Mouse (Mus musculus) c-Kit-positive CD71-negative TER-119-negative erythroid progenitor cells, embryonic 14.5 days (primary cell): ENCODE data around the gene Gm20605.
"Not testable (repeated sequence)": the region's sequence is repeated elsewhere in the genome, so short reads cannot be mapped to it uniquely, and the experiment has no call there.

ENCODE experiments used
- DNase-seq: peaks from one replicate; pipeline ENCODE4 v3.0.0-alpha.2; 2013; ENCODE audit warnings: low read depth

Gene Gm20605

DNA sequence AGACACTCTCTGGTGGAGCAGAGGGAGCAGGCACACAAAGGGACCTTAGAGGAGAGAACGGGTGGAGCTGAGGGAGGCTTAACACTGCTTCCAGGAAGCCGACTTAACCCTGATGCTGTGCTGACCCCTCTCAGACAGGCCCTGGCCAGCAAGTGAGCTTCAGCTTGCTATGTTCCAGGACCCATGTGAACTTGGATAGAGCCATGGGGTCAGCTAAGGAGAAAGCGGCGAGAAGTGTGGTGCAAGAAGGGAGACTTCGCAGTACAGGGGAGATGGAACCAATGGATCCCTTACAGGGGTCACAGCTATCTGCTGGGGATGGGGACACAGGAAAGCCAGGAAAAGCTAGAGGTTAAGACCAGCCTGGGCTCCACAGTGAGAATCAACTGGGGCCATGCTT lies 15.9 kb upstream of the Gm20605 start:
- DNase-seq, result no peak

DNA sequence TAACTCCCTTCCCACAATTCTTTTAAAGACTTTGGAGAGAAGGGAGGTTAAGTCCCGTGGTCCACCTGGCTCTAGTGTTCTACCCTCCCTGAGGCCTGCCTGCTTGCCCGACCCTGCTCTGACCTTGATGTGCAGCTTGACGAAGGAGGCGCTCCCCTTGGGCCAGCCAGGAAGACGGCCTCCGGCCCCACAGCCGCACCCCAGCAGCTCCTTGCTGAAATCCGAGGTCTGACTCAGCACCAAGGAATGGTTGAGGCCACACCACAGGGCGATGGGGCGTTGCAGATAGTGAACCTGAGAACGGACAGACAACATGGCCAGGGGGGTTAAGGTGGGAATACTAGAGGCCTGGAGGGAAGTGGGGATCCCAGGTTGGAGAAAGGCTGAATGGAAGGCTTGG lies 15.4 kb upstream of the Gm20605 start, which contains the start of gene Pcolce:
Gene Pcolce (minus strand): TSS at position 235 of the 400 bp plus-strand sequence.
- DNase-seq, result no peak

DNA sequence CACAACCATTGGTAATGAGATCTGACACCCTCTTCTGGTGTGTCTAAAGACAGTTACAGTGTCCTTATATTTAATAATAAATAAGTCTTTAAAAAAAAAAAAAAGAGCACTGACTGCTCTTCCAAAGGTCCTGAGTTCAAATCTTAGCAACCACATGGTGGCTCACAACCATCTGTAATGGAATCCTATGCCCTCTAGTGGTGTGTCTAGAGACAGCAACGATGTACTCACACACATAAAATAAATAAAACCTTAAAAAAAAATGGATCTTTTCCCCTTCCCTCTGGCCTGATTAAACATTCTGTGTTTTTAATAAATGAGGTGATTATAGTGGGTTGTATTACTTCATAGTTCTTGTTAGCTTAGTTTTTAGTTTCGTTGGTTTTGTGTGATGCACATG lies 14.1 kb upstream of the Gm20605 start:
- not testable (repeated sequence) for DNase-seq

DNA sequence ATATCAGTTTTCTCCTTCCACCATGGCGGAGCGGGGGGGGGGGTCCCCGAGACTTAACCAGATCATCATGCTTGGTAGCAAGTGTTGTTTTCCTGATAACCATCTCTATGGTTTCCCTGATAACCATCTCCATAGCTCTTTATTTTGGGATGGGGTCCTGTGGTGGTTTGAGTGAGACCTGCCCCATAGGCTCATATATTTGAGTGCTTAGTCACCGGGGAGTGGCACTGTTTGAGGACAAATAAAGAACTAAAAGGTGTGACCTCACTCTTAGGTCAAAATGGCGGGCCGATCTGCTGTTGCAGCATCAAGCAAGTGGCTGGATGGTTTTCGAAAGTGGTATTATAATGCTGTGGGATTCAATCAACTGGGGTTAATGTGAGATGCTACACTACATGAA lies 13.6 kb upstream of the Gm20605 start:
- no peak for DNase-seq

DNA sequence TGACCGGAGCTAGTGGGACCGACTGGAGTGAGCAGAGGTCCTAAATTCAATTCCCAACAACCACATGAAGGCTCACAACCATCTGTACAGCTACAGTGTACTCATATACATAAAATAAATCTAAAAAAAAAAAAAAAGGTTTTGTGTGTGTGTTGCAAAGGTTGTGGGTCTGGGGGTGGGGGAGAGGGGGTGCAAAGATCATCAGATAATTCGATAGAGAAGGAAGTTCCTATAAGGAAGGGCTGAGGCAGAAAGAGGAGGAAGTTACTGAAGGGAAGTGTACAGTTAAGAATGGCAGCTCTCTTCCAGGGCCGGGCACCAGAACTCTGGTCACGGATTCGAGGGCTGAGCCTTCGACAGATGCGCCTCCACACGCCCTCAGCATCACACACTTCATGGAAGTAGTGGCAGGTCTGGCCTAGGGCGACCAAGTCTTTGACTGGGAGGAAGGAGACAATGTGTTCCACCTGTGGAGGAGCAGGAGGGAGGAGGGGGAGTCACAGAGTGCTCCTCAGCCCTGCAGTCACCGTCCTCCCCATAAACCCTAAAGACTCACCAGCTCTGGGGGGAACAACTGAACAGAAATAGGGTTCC lies 4.9 kb upstream of the Gm20605 start:
- no peak for DNase-seq

DNA sequence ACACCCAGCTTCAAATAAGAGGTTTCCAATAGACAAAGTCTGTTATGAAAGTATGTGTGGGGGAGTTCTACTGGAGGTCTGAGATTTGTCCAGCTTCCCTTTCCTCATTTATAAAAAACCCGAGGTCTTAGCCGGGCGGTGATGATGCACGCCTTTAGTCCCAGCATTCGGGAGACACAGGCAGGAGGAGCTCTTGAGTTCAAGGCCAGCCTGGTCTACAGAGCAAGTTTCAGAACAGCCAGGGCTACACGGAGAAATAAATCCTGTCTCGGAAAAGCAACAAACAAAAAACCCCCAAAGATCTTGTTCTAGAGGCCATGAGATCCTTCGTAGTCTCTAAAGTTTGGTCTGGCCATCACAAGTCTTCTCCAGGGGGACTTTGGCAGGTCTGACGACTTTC lies 984 bp upstream of the Gm20605 start:
- no peak for DNase-seq

DNA sequence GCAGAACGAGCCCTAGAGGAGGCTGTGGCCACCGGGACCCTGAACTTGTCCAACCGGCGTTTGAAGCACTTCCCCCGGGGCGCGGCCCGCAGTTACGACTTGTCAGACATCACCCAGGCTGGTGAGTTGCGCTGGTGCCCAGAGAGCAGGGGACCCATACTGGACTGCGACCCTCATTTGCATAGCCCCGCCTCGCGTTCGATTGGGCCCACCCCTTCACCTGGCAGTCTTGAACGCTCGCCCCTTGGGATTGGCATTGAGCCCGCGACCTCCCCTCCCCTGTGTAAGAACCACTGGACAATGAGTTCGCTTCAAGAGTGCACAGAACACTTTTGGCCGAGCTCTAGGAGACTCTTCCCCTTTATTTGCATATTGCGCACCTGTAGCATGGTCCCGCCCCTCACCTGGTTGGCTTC lies 339 bp downstream of the Gm20605 start:
- DNase-seq, result no peak

DNA sequence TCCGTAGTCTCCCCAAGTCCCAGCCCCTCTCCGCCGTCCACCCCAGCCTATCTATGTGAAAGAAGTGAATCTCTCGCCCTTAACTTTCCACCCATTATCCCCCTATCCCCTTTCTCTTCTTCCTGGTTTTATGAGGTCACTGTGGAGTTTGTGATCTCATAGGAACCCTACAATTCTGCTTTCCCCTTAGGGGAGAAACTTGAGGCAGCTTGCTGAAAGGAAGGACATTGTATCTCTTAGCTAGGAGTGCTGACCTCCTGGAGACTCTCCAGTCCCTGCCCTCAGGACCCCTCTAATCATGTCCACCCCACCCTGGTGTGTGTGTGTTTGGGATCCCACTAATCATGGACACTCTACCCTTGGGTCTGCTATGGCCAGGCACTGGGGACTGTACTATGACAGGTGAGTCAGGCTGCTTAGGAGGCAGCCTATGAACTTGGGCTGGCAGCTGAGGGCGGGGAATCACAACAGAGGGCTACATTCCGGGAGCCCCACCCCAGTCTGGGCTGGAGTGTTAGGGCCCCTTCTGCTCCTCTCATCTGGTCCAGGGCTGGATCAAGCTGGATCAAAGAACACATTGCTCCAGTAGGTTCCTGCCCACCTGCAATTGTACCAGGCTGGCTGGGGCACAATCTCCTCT lies 1.1 kb downstream of the Gm20605 start:
- no peak for DNase-seq

DNA sequence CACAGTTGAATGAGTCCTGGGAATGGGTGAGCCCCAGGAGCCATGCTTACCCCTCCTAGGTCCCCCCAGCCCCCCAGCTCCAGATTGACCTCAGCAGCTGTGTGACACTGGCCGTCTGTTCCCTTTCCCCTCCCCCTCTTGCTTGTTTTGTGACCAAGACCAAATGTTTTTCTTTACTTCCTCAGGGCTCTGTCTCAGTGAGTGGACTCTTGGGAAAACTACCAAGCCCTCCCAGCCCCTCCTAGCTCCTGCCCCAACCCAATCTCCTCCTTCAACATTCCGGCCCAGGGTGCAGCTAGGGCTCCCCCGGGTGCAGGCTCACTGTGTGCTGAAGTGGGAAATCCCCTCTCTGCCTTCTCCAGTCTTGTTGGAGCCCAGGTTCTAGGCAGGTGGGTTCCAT lies 1.6 kb downstream of the Gm20605 start:
- no peak for DNase-seq

DNA sequence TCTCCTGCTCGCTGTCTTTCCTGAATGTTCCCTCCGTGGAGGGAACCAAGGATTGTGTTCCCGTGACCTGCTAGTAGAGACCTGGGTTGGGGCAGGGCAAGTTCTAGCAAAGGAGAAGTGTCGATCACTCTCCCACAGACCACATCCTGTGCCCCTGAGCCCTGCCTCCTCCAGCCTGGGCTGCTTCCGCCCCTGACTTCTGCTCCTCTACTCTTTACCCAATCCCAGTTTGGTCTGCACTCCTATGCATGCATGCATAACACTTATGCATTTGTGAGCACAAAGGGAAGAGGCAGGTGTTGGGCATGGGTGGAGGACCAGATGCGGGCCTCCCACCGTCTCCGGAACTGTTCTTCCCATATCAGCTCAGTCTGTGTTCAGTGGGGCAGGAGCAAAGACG lies 2.2 kb downstream of the Gm20605 start:
- DNase-seq, result no peak

DNA sequence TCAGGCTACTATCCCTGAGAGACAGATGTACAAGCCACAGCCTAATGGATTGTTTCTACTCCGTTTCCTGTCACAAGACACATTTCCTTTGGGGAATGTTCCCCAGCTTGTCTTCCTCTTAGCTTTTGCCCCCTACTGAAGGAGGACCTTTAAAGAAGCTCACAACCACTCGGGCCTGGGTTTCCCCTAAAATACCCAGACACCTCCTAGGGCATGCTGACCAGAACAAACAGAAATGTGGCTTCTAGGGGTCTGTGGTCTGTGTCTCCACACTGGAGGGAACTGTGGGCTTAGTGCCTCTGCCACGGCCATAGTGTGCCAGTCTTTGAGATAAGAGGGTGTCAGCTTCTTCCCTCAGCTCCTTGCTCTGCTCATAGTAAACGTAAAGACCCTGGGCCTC lies 2.6 kb downstream of the Gm20605 start:
- DNase-seq, result no peak

DNA sequence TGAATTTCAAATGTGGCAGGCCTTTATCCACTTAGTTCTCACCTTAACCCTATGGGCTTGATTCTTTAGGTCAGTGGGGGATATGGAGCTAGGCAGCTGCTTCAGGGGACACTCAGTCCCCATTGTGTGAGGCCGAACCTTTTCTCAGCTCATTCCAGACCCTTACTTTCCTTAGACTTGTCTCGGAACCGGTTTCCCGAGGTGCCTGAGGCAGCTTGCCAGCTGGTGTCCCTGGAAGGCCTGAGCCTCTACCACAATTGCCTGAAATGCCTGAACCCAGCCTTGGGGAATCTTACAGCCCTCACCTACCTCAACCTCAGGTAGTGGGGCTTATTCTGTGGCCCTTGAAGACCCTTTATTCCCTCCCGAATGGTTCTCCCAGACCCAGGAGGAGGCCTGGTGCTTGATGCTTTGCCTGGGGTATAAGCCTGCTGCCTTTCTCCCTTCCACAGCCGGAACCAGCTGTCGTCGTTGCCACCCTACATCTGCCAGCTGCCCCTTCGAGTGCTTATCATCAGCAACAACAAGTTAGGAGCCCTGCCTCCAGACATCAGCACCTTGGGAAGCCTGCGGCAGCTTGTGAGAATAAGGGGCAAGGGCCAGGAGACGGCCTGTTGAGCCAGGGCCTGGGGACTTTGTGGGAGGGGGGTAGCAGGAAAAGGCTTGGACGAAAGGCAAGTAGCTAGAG lies 4.6 kb downstream of the Gm20605 start:
- no peak for DNase-seq

DNA sequence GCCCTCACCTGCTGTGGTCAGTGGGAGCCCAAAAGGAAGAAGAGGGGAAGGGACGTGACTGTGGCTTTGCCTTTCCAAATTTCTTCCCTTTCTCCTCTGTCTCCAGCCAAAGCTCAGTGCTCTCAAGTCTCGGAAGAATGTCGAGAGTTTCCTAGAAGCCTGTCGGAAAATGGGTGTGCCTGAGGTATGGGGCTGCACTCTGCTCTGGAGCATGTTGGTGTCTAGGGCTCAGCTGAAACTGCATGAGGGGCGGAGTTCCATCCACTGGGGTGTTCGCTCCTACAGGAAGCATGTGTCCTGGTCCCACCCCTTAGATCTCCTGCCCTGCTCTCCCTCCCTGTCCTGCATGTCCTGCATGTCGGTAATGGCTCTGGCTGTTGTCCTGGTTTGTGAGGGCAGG lies 10.5 kb downstream of the Gm20605 start:
- no peak for DNase-seq

DNA sequence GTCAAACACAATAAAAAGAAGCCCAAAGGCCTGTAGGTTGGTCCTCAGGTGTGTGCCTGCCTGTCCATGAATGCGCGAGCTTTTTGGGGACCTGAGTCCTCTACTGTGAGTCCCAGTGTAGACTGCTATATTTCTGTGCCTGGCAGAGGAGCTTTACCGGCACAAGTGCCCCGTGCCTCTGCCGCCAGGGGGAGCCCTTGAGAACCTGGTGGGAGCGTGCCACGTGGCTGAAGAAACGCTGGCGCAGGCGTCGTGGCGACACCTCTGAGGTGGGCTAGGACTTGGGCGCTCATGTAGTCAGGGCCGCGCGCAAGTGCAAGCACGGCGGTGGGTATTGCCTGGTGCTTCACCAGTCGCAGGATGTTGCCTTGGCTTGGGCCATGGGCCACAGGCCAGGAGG lies 12.1 kb downstream of the Gm20605 start, which contains the start of gene Sap25:
Gene Sap25 (plus strand): TSS at position 281 of the 400 bp plus-strand sequence.
- no peak for DNase-seq

DNA sequence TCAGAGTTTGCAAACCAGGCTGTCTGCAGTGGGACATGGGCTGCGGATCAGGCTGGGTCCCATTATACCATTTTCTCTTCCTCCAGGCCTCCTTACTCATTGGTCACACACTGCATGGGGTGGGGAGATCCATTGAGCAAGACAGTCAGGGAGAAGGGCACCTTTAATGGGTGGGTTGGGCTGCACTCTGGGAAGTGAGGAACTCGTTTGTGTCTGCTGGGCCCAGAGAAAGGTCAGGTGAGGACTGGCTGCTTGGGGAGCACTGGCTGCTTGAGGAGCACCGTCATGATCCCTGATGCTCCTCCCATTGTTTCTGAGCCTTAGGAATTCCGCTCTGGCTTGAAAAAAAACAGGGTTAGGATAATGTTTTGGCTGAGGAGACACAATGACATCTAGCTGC lies 13.9 kb downstream of the Gm20605 start:
- no peak for DNase-seq

DNA sequence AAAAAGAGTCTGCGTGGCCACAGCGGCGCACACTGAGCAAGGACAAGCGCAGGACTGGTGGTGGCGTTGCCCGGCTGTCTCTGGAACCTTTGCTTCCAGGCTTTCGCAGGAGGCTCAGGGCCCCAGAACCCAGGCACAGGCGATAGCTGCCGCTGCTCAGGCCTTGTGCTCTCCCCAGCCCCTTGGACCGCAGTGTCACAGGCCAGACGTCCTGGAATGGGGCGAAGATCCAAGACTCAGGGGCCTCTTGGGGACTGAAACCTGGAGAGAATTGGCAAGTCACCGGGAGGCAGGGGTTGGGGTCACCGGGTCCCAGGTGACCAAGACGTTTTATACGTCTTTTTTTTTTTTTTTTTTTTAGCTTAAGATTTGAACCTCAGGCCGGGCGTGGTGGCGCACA lies 15.5 kb downstream of the Gm20605 start:
- no peak for DNase-seq

DNA sequence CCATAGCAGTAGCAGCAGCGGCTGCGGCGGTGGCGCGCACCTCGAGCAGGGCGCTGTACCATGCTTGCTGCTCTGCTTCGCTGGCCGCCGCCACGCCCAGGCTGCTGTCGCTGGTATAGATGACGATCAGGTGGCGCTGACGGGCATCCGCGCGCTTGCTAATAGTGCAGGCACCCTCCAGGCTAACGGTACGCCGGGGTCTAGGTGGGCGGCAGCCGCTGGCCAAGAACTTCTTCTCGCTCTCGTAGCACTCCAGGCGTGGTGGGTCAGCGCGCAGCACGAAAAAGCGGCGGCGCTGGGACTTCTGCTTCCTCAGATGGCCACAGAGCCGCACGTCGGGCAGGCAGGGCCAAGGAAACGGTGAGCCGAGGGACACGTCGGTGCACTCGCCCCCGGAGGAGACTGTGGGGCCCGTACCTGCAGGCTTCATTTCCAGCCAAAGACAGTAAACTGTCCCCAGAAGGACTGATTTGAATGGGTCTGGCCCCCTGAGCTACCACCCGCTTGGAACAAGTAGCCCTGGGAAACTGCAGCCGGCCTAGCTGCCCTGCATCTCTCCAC lies 16.2 kb downstream of the Gm20605 start:
- no peak for DNase-seq

DNA sequence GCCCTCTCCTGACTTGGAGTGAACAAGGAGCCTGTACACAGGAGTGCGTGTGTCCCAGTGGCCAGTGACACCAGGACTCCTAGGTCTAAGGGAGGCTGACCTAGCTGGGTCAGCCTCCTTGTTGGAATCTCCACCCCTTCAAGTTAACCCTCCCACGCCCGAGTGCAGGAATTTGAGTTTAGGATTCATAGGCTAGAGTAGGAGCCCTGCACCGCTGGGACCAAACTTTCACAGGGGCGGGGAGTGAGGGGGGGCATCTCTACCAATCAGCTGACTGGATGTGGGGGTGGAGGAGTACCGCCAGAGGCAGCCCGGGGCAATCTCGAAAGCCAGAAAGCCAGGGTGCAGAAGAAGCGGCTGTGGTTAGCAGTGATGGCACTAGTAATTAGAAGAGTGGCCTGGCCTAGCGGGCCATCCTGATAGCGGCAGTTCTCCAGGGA lies 16.7 kb downstream of the Gm20605 start, which contains the start of gene Irs3:
Gene Irs3 (minus strand): TSS at position 63 of the 440 bp plus-strand sequence.
- no peak for DNase-seq

DNA sequence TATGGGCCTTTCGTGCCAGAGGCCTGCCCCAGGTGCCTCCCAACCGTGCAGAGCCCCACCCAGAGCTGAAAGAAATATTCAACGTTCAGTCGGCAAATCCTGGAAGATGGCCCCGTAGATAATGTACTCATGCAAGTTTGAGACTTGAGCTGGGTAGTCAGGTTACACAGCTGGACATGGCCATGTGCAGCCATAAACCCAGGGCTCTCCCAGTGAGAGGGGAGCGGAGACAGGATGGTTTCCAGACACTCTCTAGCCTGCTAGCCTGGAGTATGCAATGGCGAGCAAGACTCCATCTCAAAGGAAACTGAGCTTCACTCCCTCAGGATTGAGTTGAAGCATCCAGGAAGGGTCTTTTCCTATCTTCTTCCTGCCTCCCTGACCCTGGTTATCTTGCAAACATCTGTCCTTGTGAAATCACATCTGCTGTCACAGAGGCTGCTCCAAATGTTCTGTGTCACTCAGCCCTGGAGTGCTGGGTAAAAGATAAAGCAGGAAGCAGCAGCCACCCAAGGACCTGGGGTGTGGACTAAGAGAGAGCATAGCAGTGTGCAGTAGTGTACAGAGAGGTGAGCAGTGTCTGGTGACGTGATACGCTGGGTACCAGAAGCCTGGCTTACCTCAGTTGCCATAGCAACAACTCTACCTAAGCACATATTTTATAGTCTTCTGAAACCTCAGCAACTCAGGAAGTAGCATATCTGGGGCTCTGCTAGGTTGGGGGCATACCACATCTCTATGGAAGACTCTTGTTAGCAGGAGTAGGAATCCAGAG lies 19.0 kb downstream of the Gm20605 start:
- no peak for DNase-seq

DNA sequence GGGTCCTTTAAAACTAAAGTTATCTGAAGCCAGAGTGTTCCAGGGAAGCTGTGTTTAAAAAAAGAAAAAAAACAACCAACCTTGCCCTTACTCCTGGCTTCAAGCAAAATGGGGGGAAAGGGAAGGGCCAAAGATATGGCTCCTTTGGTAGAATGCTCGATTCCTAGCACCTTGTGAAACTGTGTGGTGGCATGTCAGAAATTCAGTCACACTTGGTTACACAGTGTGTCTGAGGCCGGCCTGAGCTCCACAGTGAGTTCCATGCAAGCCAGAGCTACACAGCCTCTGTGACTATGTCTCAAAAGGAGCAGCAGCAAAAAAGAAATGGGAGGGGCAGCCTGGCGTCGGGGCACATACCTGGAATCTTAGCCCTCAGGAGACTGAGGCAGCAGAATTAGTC lies 20.3 kb downstream of the Gm20605 start:
- no peak for DNase-seq

DNA sequence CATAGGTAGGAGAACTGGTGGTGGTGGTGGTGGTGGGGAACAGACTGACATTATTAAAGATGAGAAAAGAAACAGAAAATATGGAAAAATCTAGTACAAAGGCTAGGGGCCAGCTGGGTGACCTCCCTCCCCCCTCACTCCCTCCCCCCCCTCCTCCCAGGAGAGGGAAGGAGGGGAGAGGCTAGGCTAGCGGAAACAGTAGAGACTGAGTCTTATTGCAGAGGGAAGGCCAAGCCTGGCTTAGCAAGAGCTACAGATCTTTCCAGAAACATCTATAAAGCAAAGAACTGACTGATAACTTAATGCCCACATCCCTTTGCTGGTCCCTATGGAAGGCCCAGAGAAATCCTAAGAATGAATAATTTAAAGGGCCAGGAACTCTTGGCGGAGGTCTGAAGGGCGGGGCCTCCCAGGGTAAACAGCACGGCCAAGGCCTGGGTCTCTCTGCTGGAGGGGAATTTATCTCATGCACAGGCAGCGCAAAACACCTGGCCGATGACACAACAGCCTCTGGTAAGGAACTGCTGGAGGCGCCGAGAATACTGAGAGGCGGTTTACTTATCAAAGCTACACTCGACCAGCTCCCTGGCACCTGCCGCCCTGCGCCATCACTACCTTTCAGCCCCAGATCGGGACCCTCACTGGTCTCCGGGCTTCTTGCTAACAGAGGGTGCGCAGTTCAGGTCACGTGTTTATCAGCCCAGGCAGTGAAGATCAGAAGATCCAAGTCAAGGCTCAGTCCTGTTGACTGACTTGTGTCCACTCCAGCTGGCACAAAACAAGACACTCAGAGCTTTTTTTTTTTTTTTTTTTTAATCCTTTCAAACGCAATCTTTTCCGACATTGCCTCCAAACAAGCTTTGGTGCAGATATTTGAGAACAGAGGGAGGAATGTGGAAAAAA lies 20.9 kb downstream of the Gm20605 start:
- no peak for DNase-seq
